Mouse (Mus musculus): ENCODE data around the gene 2700081O15Rik. TPM values are rescaled to one million over a fixed set of nuclear protein-coding genes. Genes with fewer than 3 reads are reported as not detected.
"Not testable (repeated sequence)": the region's sequence is repeated elsewhere in the genome, so short reads cannot be mapped to it uniquely, and the experiment has no call there.

2700081O15Rik gene
- 10.4 and 11.4 TPM in 2 replicates for polyA plus RNA-seq (2014; fragmentation: Nextera tagmentation; extraction: Ambion mirVana)

DNA sequence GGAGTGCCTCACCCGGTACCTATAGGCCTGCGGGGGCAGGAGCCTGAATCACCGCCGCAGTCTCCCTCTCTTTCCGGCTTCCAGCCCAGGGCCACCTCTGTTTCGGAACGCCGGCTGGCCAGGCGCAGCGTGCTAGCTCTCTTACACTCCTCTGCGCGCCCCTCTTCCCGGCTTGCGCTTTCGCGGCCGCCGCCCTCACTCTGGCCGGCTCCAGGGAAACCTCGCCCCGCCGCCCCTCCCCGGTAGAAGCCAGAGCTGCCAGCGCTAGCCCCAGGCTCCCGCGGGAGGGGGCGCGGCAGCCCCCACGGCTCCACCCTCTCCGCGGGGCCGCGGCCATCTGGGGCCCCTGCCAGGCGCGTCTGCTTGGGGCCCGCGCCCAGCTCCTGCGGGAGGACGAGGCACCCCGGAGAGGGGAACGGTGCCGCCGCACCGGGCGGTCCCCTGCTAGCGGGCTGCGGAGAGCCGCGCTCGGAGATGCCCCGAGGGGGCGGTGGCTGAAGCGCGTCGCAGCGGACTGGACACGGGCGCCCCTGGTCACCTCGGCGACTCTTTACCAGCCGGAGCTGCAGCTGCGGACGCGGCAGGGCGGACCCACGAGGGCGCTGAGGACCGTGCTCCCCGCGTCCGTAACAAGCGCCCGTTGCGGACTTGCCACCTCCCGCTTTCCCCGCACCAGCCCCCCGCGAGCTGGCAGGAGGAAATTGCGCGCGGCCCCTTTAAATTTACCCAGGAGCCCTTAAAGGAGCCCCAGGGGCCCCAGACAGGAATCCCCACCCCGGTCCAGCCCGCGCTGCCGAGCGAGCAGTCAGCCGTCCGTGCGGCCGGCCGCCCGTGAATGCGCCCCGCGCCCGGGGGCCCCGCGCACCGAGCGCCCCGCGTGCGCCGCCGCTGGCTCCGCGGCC, at the start of gene 2700081O15Rik:
Gene 2700081O15Rik (plus strand): TSS at position 792 of the 902 bp plus-strand sequence.
- peak; percentile 90 for DNase-seq (ENCODE audit: low spot score)
- H3K36me3 ChIP-seq (replicated peaks; ENCODE audit: control insufficient read depth, insufficient read depth, low read depth, low read length): peaks cover 4% of the 10 kb centered on the region
- peak within 1 kb of the TSS; percentile 100 for H3K9ac ChIP-seq (replicated peaks; ENCODE audit: low read length)
- H3K4me1 ChIP-seq (ENCODE audit: control insufficient read depth, insufficient read depth, low read length): peaks cover 19% of the 10 kb centered on the region
- H3K4me3 ChIP-seq (ENCODE audit: low read depth, low read length): peak within 1 kb of the TSS; percentile 68
- H3K27ac ChIP-seq (replicated peaks; ENCODE audit: low read depth, low read length): peak within 1 kb of the TSS; percentile 96
- under 1% methylated on average over 90 of the region's 107 CpGs for WGBS
- no peaks in the 10 kb centered on the region for H3K9me3 ChIP-seq (replicated peaks; ENCODE audit: control insufficient read depth, low read length)
- H3K4me2 ChIP-seq (ENCODE audit: low read depth, low read length): peak within 1 kb of the TSS; percentile 90
- no peaks in the 10 kb centered on the region for H3K27me3 ChIP-seq (ENCODE audit: control insufficient read depth, insufficient read depth, low read length)
- ATAC-seq (replicated peaks; ENCODE audit: insufficient number of reproducible peaks, low FRiP score, low TSS enrichment, low read depth): peak; percentile 66

DNA sequence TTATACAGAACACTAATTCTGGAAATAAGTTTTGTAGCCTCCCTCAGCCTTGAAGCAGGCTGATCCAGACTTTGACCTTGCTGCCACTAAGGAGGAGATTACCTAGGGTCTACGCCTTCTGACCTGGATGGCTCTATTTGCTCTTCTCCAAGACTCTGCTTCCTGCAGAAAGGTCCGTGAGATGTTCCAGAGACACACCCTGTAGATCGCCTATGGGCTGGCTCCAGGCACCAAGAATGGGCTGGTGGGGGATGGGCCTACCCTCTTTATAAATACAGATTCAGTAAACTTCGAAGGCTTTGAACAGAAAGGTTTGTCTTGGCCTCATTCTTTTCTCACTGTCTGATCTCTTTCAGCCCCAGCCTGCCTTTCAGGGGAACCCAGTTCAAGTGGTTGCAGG, 48.0 kb upstream of the 2700081O15Rik start:
- DNase-seq (ENCODE audit: low spot score); H3K4me3 ChIP-seq (ENCODE audit: low read depth, low read length); ATAC-seq (replicated peaks; ENCODE audit: insufficient number of reproducible peaks, low FRiP score, low TSS enrichment, low read depth); H3K27ac ChIP-seq (replicated peaks; ENCODE audit: low read depth, low read length); H3K4me1 ChIP-seq (ENCODE audit: control insufficient read depth, insufficient read depth, low read length); H3K9me3 ChIP-seq (replicated peaks; ENCODE audit: control insufficient read depth, low read length); H3K27me3 ChIP-seq (ENCODE audit: control insufficient read depth, insufficient read depth, low read length); H3K4me2 ChIP-seq (ENCODE audit: low read depth, low read length); H3K9ac ChIP-seq (replicated peaks; ENCODE audit: low read length): not testable (repeated sequence)
- WGBS: 93% methylated on average over 4 of the region's 4 CpGs
- peaks cover 27% of the 10 kb centered on the region for H3K36me3 ChIP-seq (replicated peaks; ENCODE audit: control insufficient read depth, insufficient read depth, low read depth, low read length)

DNA sequence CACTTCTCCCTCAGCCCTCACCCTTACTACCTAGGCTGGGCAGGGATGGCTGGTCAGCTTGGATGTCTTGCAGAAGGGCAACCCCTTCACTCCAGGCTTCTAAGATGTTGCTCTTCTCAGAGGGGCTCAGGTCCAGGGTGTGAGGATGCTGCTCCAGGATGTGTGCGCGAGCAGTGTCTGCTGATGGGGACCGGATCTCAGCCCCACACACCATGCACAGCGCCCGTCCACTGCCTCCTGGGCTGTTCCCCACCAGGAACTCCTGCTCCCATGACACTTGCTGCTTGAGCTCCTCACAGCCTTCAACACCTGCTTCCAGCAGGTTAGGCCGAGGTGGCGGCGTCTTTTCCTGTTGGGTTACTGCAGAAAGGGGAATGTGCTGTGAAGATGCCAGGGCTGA, 42.9 kb upstream of the 2700081O15Rik start:
- WGBS: 98% methylated on average over 8 of the region's 8 CpGs
- no peaks in the 10 kb centered on the region for H3K9me3 ChIP-seq (replicated peaks; ENCODE audit: control insufficient read depth, low read length)
- ATAC-seq (replicated peaks; ENCODE audit: insufficient number of reproducible peaks, low FRiP score, low TSS enrichment, low read depth) (0 out of 2 replicates have a peak, but pooled peaks have one; percentile 18), DNase-seq (ENCODE audit: low spot score) (no peak)
- H3K4me2 ChIP-seq (ENCODE audit: low read depth, low read length): no peak overlapping the region
- peaks cover 19% of the 10 kb centered on the region for H3K36me3 ChIP-seq (replicated peaks; ENCODE audit: control insufficient read depth, insufficient read depth, low read depth, low read length)
- no peaks in the 10 kb centered on the region for H3K27me3 ChIP-seq (ENCODE audit: control insufficient read depth, insufficient read depth, low read length)
- no peak overlapping the region for H3K9ac ChIP-seq (replicated peaks; ENCODE audit: low read length)
- no peak overlapping the region for H3K4me3 ChIP-seq (ENCODE audit: low read depth, low read length)
- no peak overlapping the region for H3K27ac ChIP-seq (replicated peaks; ENCODE audit: low read depth, low read length)
- no peaks in the 10 kb centered on the region for H3K4me1 ChIP-seq (ENCODE audit: control insufficient read depth, insufficient read depth, low read length)

DNA sequence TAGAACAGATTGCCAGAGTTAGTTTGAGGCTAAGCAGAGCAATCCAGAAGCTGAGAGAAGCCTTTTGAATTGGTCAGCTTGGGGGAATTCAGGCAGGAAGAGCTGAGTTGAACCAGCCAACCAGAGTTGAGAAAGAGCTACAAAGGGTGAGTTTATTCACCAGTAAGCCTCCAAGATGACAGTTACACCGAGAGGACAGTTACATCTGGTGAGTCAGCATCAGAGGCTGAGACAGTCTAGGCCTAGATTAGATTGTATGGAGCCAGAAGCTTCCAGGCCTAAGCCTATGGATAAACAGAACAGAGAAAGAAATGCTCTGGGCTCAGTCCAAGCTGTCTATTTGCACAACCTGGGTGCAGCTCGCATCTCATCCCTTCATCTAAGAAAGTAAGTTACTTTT, 39.8 kb upstream of the 2700081O15Rik start:
- Histone ChIP-seq H3K4me1 (ENCODE audit: control insufficient read depth, insufficient read depth, low read length) (no peaks in the 10 kb centered on the region), H3K27me3 (ENCODE audit: control insufficient read depth, insufficient read depth, low read length) (no peaks in the 10 kb centered on the region), H3K4me2 (ENCODE audit: low read depth, low read length) (no peak overlapping the region), H3K36me3 (replicated peaks; ENCODE audit: control insufficient read depth, insufficient read depth, low read depth, low read length) (peaks cover 10% of the 10 kb centered on the region), H3K27ac (replicated peaks; ENCODE audit: low read depth, low read length) (no peak overlapping the region), H3K9me3 (replicated peaks; ENCODE audit: control insufficient read depth, low read length) (no peaks in the 10 kb centered on the region), H3K4me3 (ENCODE audit: low read depth, low read length) (no peak overlapping the region), H3K9ac (replicated peaks; ENCODE audit: low read length) (no peak overlapping the region)
- WGBS: 78% methylated on average over 2 of the region's 2 CpGs
- no peak for DNase-seq (ENCODE audit: low spot score)
- ATAC-seq (replicated peaks; ENCODE audit: insufficient number of reproducible peaks, low FRiP score, low TSS enrichment, low read depth): no peak

DNA sequence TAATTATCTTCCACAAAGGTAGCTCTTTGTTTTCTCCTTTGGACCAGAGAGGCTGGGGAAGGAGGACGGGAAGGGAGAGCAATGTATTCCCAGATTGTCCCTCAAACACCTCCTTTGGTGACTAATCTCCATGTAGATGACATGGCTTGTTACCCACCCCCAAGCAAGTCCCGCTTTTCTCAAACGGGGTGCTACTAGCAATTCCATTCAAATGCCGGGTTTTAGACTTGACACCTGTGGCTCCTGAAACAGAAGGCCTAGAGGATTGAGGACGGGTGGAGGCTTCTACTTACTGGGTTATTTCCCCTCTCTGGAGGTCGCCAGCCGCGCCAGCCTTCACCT, 35.5 kb upstream of the 2700081O15Rik start:
- peak overlapping the region; percentile 94 for H3K9ac ChIP-seq (replicated peaks; ENCODE audit: low read length)
- 2% methylated on average over 8 of the region's 8 CpGs for WGBS
- H3K27me3 ChIP-seq (ENCODE audit: control insufficient read depth, insufficient read depth, low read length): no peaks in the 10 kb centered on the region
- H3K27ac ChIP-seq (replicated peaks; ENCODE audit: low read depth, low read length): peak overlapping the region; percentile 74
- H3K4me3 ChIP-seq (ENCODE audit: low read depth, low read length): peak overlapping the region; percentile 82
- ATAC-seq (replicated peaks; ENCODE audit: insufficient number of reproducible peaks, low FRiP score, low TSS enrichment, low read depth) (no peak), DNase-seq (ENCODE audit: low spot score) (no peak)
- peak overlapping the region; percentile 75 for H3K4me2 ChIP-seq (ENCODE audit: low read depth, low read length)
- H3K4me1 ChIP-seq (ENCODE audit: control insufficient read depth, insufficient read depth, low read length): no peaks in the 10 kb centered on the region
- no peaks in the 10 kb centered on the region for H3K9me3 ChIP-seq (replicated peaks; ENCODE audit: control insufficient read depth, low read length)
- H3K36me3 ChIP-seq (replicated peaks; ENCODE audit: control insufficient read depth, insufficient read depth, low read depth, low read length): no peaks in the 10 kb centered on the region

DNA sequence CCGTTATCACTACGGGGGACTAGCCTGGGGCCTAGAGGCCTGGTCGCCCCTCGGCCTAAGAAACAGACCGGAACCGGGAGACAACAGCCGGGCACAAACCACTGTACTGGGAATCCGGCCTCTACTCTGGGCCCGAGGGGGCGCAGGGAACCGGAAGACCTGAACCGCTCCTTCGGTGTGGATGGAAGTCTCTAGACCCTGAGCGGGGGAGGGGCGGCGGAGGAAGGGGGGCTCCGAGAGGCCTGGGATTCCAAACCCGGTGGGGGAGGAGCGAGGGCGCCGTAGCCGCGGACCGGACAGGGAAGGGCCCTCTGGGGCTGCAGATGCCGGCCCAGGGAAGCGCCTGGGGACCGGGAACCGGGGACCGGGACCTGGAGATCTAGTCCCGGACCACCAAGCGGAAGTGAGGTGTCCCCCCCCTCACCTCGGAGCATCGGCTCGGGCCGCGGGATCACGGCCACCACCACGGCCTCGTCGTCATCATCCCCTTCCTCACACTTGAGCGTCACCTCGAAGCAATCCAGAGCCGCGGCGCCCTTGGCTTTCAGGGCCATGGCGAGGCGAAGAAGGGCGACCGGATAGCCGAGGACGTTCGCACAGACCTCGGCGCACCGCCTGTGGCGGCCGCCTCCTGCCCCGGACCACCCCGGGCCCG, 35.0 kb upstream of the 2700081O15Rik start:
- H3K4me1 ChIP-seq (ENCODE audit: control insufficient read depth, insufficient read depth, low read length): no peaks in the 10 kb centered on the region
- ATAC-seq (replicated peaks; ENCODE audit: insufficient number of reproducible peaks, low FRiP score, low TSS enrichment, low read depth) (no peak; the same call in none of the 2 replicates), DNase-seq (ENCODE audit: low spot score) (peak; percentile 81)
- peak overlapping the region; percentile 82 for H3K4me3 ChIP-seq (ENCODE audit: low read depth, low read length)
- H3K36me3 ChIP-seq (replicated peaks; ENCODE audit: control insufficient read depth, insufficient read depth, low read depth, low read length): no peaks in the 10 kb centered on the region
- peak overlapping the region; percentile 74 for H3K27ac ChIP-seq (replicated peaks; ENCODE audit: low read depth, low read length)
- under 1% methylated on average over 59 of the region's 60 CpGs for WGBS
- peak overlapping the region; percentile 94 for H3K9ac ChIP-seq (replicated peaks; ENCODE audit: low read length)
- no peaks in the 10 kb centered on the region for H3K27me3 ChIP-seq (ENCODE audit: control insufficient read depth, insufficient read depth, low read length)
- peak overlapping the region; percentile 75 for H3K4me2 ChIP-seq (ENCODE audit: low read depth, low read length)
- no peaks in the 10 kb centered on the region for H3K9me3 ChIP-seq (replicated peaks; ENCODE audit: control insufficient read depth, low read length)

DNA sequence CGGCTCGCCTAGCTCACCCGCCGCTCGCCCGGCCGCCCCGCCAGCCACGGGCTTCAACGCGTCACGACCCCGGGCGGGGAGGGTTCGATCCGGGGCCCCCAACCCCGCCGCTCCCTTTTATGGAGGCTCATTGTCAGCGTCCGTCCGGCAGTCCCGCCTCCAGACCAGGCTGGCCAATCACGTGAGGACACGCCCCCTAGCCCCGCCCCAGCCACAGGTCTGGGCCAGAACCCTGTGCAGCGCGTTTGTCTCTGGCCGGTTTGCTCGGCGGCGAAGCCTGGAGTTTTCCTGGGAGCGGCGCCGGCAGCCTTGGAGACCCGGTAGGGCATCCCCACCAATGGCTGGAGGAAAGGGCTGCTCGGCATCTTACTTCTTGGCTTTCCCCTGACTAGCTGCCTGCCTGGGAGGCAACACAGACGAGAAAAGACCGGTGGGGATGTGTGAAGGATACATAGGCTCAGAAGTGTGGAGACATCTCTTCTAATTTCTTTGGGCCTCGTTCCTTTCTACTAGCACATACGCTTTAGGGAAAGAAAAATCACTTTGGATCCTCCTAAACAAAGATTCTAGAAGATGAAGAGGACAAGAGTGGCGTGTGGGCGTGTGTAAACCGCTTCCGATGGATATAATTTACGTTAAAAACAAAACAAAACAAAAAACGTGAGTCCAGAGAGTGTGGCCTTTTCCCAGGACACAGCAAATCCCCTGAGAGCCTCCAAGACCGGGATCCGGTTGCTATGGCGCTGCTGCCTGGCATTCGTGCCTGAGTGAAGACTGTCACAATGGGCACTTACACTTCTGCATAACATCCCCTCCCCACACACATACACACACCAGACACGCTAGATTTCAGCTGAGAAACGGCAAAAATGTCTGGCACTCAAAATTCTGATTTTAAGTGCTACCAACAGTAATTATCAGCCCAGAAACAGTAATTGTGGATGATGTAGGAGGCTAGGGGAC, 34.2 kb upstream of the 2700081O15Rik start, which contains the start of gene Spindoc:
Gene Spindoc (minus strand): TSS at position 92 of the 963 bp plus-strand sequence.
- Histone ChIP-seq H3K4me2 (ENCODE audit: low read depth, low read length) (peak within 1 kb of the TSS; percentile 75), H3K9me3 (replicated peaks; ENCODE audit: control insufficient read depth, low read length) (no peaks in the 10 kb centered on the region), H3K4me1 (ENCODE audit: control insufficient read depth, insufficient read depth, low read length) (no peaks in the 10 kb centered on the region), H3K27me3 (ENCODE audit: control insufficient read depth, insufficient read depth, low read length) (no peaks in the 10 kb centered on the region), H3K27ac (replicated peaks; ENCODE audit: low read depth, low read length) (peak within 1 kb of the TSS; percentile 74), H3K36me3 (replicated peaks; ENCODE audit: control insufficient read depth, insufficient read depth, low read depth, low read length) (no peaks in the 10 kb centered on the region), H3K9ac (replicated peaks; ENCODE audit: low read length) (peak within 1 kb of the TSS; percentile 94), H3K4me3 (ENCODE audit: low read depth, low read length) (peak within 1 kb of the TSS; percentile 82)
- under 1% methylated on average over 50 of the region's 52 CpGs for WGBS
- DNase-seq (ENCODE audit: low spot score) (peak; percentile 98), ATAC-seq (replicated peaks; ENCODE audit: insufficient number of reproducible peaks, low FRiP score, low TSS enrichment, low read depth) (peak; percentile 98)

Measured in embryonic facial prominence, embryonic 11.5 days (tissue).